Mouse (Mus musculus) ES-E14 (cell line): ENCODE data around the gene Gadl1.

Experiments used
- CHD2 ChIP-seq: IDR thresholded peaks from 2 replicates; pipeline ENCODE4 v1.6.1; 2014; ENCODE audit warnings: mild to moderate bottlenecking, low read depth, low read length, inconsistent platforms
- HCFC1 ChIP-seq: IDR thresholded peaks from 2 replicates; pipeline ENCODE4 v1.6.1; 2012; ENCODE audit warnings: low read length, inconsistent platforms, borderline replicate concordance; ENCODE audit not compliant: insufficient read depth
- MAFK ChIP-seq: IDR thresholded peaks from 2 replicates; pipeline ENCODE4 v1.6.1; 2014; ENCODE audit warnings: mild to moderate bottlenecking, low read depth, low read length, inconsistent platforms; ENCODE audit not compliant: insufficient read depth
- ZC3H11A ChIP-seq: IDR thresholded peaks from 2 replicates; pipeline ENCODE4 v1.6.1; 2012; ENCODE audit warnings: low read depth, mild to moderate bottlenecking, inconsistent platforms, low read length, borderline replicate concordance
- ZNF384 ChIP-seq: IDR thresholded peaks from 2 replicates; pipeline ENCODE4 v1.6.1; 2012; ENCODE audit warnings: low read depth, low read length, inconsistent platforms

DNA sequence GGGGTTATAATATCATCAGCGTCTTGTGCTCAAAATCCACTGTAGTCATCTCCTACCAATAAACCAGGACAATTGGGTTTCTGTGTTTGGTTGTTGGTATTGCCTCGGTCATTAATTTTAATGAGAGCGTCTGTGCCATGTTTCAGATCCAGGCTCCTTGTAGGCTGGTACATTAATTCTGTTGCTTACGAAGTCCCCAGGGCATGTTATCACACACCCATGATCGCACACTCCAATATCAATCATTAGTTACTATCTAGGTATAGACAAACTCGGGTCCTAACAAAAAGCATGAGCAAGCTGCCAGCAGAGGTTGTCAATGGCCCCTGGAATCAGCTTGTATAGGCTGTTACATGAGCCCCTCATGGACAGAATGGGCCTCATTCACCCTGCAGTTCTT, 67.6 kb downstream of the Gadl1 start:
- TF ChIP-seq MAFK, result no peak
- TF ChIP-seq HCFC1, result no peak
- TF ChIP-seq CHD2, result no peak
- no peak for TF ChIP-seq ZC3H11A
- no peak for TF ChIP-seq ZNF384
